Mouse (Mus musculus): Measurements from ENCODE around the gene Top3b. TPM values are rescaled to one million over a fixed set of nuclear protein-coding genes. Genes with fewer than 3 reads are reported as not detected.

Top3b gene
- total RNA-seq, 2 experiments from 2014 or later, result 53.6 to 65.1 TPM

Other genes with a start within 250 kb of the Top3b start
- not detected for gene Olfr19, start 194.3 kb upstream of the Top3b start, total RNA-seq (2021)
- gene Spag6l, start 41.3 kb upstream of the Top3b start, total RNA-seq (2021), result 1 to 10 TPM; 6.3 to 7.4 TPM
- not detected for gene Igll1, start 6.8 kb upstream of the Top3b start, total RNA-seq (2021)
- gene Vpreb1, start 107 bp downstream of the Top3b start, total RNA-seq (2021), result not detected
- 10 to 100 TPM; 44.8 to 50.9 TPM for gene Ppm1f, start 25.7 kb downstream of the Top3b start, total RNA-seq (2021)
- 100 to 1,000 TPM; 510 to 530 TPM for gene Mapk1, start 112.6 kb downstream of the Top3b start, total RNA-seq (2021)
- gene Ypel1, start 199.0 kb downstream of the Top3b start, total RNA-seq (2021), result 10 to 100 TPM; 46.1 to 50.4 TPM
- 10 to 100 TPM; 72.7 to 84.5 TPM for gene Ppil2, start 240.5 kb downstream of the Top3b start, total RNA-seq (2021)

Data from left cerebral cortex, postnatal 25 days (tissue).